ENCODE assay signal across 8 mouse cellular contexts in the genomic region with DNA sequence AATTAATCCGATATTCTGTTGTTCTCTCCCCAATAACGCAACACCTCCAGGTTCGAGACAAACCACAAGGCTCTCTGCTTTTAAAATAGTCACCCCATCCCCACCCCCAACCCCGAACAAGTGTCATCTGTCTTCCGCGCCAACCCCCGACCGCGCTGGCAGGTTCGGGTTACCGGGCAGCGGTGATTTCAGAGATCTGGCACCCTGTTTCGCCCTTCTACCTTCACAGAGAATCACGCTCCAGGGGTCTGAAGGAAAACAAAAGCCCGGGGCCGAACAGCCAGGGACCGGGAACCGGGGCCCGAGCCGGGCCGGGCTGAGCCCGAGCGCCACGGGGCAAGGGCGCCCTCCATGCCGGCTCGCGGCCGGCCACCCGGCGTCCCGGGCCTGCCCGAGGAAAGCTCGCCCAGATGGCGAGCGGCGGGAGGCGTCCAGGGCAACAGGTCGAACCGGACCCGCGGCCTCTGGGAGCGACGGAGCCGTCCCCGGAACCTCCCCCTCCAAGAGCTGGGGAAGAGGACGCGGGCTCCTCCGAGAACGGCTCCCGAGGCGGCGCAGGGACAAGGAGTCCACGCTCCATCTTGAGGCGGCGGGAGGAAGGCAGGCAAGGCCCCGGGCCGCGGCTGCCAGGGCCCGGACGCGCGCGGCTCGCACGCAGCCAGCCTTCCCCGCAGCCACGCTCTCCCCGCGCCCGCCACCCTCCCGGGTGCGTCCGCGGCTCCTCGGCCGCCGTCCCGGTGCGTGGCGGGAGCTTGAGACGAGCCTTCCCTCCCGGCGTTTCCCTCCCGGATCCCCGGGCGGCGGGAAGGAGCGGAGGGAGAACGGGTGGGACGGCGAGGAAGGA. TPM values are rescaled to one million over a fixed set of nuclear protein-coding genes. Genes with fewer than 3 reads are reported as not detected.
A peak's percentile ranks its signal among the peaks of the same experiment; 100 is the strongest.
DNase-seq lines count a peak whose midpoint lies in the region; ATAC-seq and TF ChIP-seq lines count a peak whose summit lies in the region.

No protein-coding gene starts in this region.

- no peak overlapping the region for H3K27ac ChIP-seq in ES-E14 (ENCODE audit: insufficient read depth, low read depth, low read length, poor library complexity, severe bottlenecking)
- peak overlapping the region; percentile 70 for H3K27ac ChIP-seq in bone marrow macrophage, adult 2 months (ENCODE audit: insufficient read depth, low read depth, low read length)
- H3K27ac ChIP-seq in embryonic facial prominence, embryonic 15.5 days (replicated peaks) = peak overlapping the region; percentile 92
- H3K27ac ChIP-seq in heart, embryonic 13.5 days (replicated peaks) = peak overlapping the region; percentile 95
- peak overlapping the region; percentile 96 for H3K27ac ChIP-seq in lung, postnatal 0 days (ENCODE audit: low read length)

- no peaks in the 10 kb centered on the region for H3K27me3 ChIP-seq in embryonic facial prominence, embryonic 15.5 days
- H3K27me3 ChIP-seq in heart, embryonic 13.5 days (replicated peaks) = no peaks in the 10 kb centered on the region
- H3K27me3 ChIP-seq in lung, postnatal 0 days (replicated peaks; ENCODE audit: insufficient read depth, low read length) = no peaks in the 10 kb centered on the region

- H3K9ac ChIP-seq in ES-E14 (ENCODE audit: insufficient read depth, low read depth, low read length, poor library complexity, severe bottlenecking) = peak overlapping the region; percentile 88
- H3K9ac ChIP-seq in embryonic facial prominence, embryonic 15.5 days = peak overlapping the region; percentile 89
- peak overlapping the region; percentile 99 for H3K9ac ChIP-seq in heart, embryonic 13.5 days
- H3K9ac ChIP-seq in lung, postnatal 0 days (replicated peaks; ENCODE audit: low read depth) = peak overlapping the region; percentile 87

- H3K36me3 ChIP-seq in ES-E14 (ENCODE audit: control insufficient read depth, insufficient read depth, low read length, poor library complexity, severe bottlenecking) = no peaks in the 10 kb centered on the region
- no peaks in the 10 kb centered on the region for H3K36me3 ChIP-seq in embryonic facial prominence, embryonic 15.5 days
- H3K36me3 ChIP-seq in heart, embryonic 13.5 days = no peaks in the 10 kb centered on the region
- H3K36me3 ChIP-seq in lung, postnatal 0 days (ENCODE audit: insufficient read depth, low read length) = no peaks in the 10 kb centered on the region

- TF ChIP-seq POLR2A in bone marrow macrophage, adult 2 months (IDR thresholded peaks at IDR 0.05; ENCODE audit: borderline replicate concordance, low read depth, low read length) = no peak

- H3K9me3 ChIP-seq in ES-E14 (ENCODE audit: control insufficient read depth, insufficient read depth, low read depth, low read length) = no peaks in the 10 kb centered on the region
- no peaks in the 10 kb centered on the region for H3K9me3 ChIP-seq in embryonic facial prominence, embryonic 15.5 days (replicated peaks)
- H3K9me3 ChIP-seq in heart, embryonic 13.5 days = no peaks in the 10 kb centered on the region
- no peaks in the 10 kb centered on the region for H3K9me3 ChIP-seq in lung, postnatal 0 days (ENCODE audit: low read length)

- no peak for TF ChIP-seq EP300 in lung, postnatal 0 days (IDR thresholded peaks at IDR 0.05)

- ATAC-seq in embryonic facial prominence, embryonic 15.5 days (ENCODE audit: insufficient number of reproducible peaks, low FRiP score, low TSS enrichment, low read depth) = peak; percentile 64
- peak; percentile 24; the same call in 1 of the 2 replicates for ATAC-seq in heart, embryonic 13.5 days (ENCODE audit: extremely low read depth, insufficient number of reproducible peaks, low FRiP score, low TSS enrichment)
- ATAC-seq in lung, postnatal 0 days = peak; percentile 65

- peak overlapping the region; percentile 79 for H3K4me2 ChIP-seq in embryonic facial prominence, embryonic 15.5 days (replicated peaks)
- H3K4me2 ChIP-seq in heart, embryonic 13.5 days = peak overlapping the region; percentile 87
- H3K4me2 ChIP-seq in lung, postnatal 0 days (replicated peaks; ENCODE audit: low read depth, low read length) = peak overlapping the region; percentile 81

- no peak for TF ChIP-seq CTCF in bone marrow macrophage, adult 2 months (IDR thresholded peaks at IDR 0.05; ENCODE audit: low read depth, low read length)
- no peak for TF ChIP-seq CTCF in lung, postnatal 0 days (IDR thresholded peaks at IDR 0.05)

- no peaks in the 10 kb centered on the region for H3K4me1 ChIP-seq in ES-E14 (ENCODE audit: control insufficient read depth in 2 of 2, insufficient read depth in 2 of 2, low read length in 2 of 2, poor library complexity in 1 of 2)
- H3K4me1 ChIP-seq in bone marrow macrophage, adult 2 months (ENCODE audit: control insufficient read depth, insufficient read depth, low read length) = peaks cover 32% of the 10 kb centered on the region
- peaks cover 21% of the 10 kb centered on the region for H3K4me1 ChIP-seq in embryonic facial prominence, embryonic 15.5 days
- peaks cover 44% of the 10 kb centered on the region for H3K4me1 ChIP-seq in heart, embryonic 13.5 days
- H3K4me1 ChIP-seq in lung, postnatal 0 days (ENCODE audit: insufficient read depth, low read depth, low read length) = peaks cover 18% of the 10 kb centered on the region; the same call in 1 of the 2 replicates

- in situ Hi-C loops in ES-E14 (cut with MboI; ENCODE audit: low sequenced_read_pairs in 2 of 2, unreplicated experiment in 2 of 2) = no loop called here

- under 1% methylated on average over 89 of the region's 92 CpGs for WGBS in embryonic facial prominence, embryonic 15.5 days
- WGBS in heart, embryonic 13.5 days = under 1% methylated on average over 89 of the region's 92 CpGs
- WGBS in lung, postnatal 0 days = 2% methylated on average over 67 of the region's 92 CpGs

- DNase-seq in ES-E14 (ENCODE audit: low read depth, low spot score) = peak; percentile 16
- peak; percentile 75 for DNase-seq in kidney, postnatal 10 days
- DNase-seq in lung, postnatal 0 days (ENCODE audit: low spot score) = peak; percentile 62
- peak; percentile 29 for DNase-seq in retina, postnatal 7 days (ENCODE audit: low read depth, low spot score)
- DNase-seq in thymus, postnatal 36 days = peak; percentile 65 to 66

- peak overlapping the region; percentile 80 to 92 for H3K4me3 ChIP-seq in ES-E14 (ENCODE audit: insufficient read depth in 1 of 2, low read depth in 1 of 2, low read length in 2 of 2, poor library complexity in 1 of 2, severe bottlenecking in 1 of 2)
- peak overlapping the region; percentile 93 for H3K4me3 ChIP-seq in bone marrow macrophage, adult 2 months (ENCODE audit: insufficient read depth, low read length)
- peak overlapping the region; percentile 86 for H3K4me3 ChIP-seq in embryonic facial prominence, embryonic 15.5 days (replicated peaks)
- H3K4me3 ChIP-seq in heart, embryonic 13.5 days = peak overlapping the region; percentile 96
- H3K4me3 ChIP-seq in lung, postnatal 0 days (ENCODE audit: low read depth, low read length) = peak overlapping the region; percentile 90

TF ChIP-seq in ES-E14, 5 proteins besides CTCF, POLR2A, EP300 and RAD21:
- TF ChIP-seq CHD2 (IDR thresholded peaks at IDR 0.05; ENCODE audit: low read depth, low read length) = no peak
- TF ChIP-seq ZC3H11A (IDR thresholded peaks at IDR 0.05; ENCODE audit: borderline replicate concordance, low read depth, low read length) = no peak
- TF ChIP-seq MAFK (IDR thresholded peaks at IDR 0.05; ENCODE audit: insufficient read depth, low read depth, low read length) = no peak
- no peak for TF ChIP-seq ZNF384 (IDR thresholded peaks at IDR 0.05; ENCODE audit: low read depth, low read length)
- TF ChIP-seq HCFC1 (IDR thresholded peaks at IDR 0.05; ENCODE audit: borderline replicate concordance, insufficient read depth, low read length) = no peak

RNA-seq across cellular contexts. Expression of a gene that starts 0.8 kb away (rescaled TPM):
- 10.3 and 11.8 TPM in 2 replicates for total RNA-seq in ES-E14 (2012; rRNA removed)
- polyA plus RNA-seq in bone marrow macrophage, adult 2 months (2012; ENCODE audit: insufficient read depth, insufficient read length, missing spikeins) = 53.6 and 73.6 TPM in 2 replicates
- polyA plus RNA-seq in embryonic facial prominence, embryonic 15.5 days (2015; fragmentation: Nextera tagmentation; extraction: Ambion mirVana) = 43.0 and 44.7 TPM in 2 replicates
- polyA plus RNA-seq in heart, embryonic 13.5 days (2015; fragmentation: Nextera tagmentation; extraction: Ambion mirVana) = 48.0 and 48.9 TPM in 2 replicates
- polyA plus RNA-seq in lung, postnatal 0 days (2015; fragmentation: Nextera tagmentation; extraction: Ambion mirVana) = 38.0 and 43.7 TPM in 2 replicates

RNA-seq across cellular contexts. Expression of a gene that starts 37.3 kb away (rescaled TPM):
- 33.0 and 35.2 TPM in 2 replicates for total RNA-seq in ES-E14 (2012; rRNA removed)
- 92.1 and 95.1 TPM in 2 replicates for polyA plus RNA-seq in bone marrow macrophage, adult 2 months (2012; ENCODE audit: insufficient read depth, insufficient read length, missing spikeins)
- 66.6 and 73.6 TPM in 2 replicates for polyA plus RNA-seq in embryonic facial prominence, embryonic 15.5 days (2015; fragmentation: Nextera tagmentation; extraction: Ambion mirVana)
- 53.4 and 56.1 TPM in 2 replicates for polyA plus RNA-seq in heart, embryonic 13.5 days (2015; fragmentation: Nextera tagmentation; extraction: Ambion mirVana)
- 31.6 and 37.7 TPM in 2 replicates for polyA plus RNA-seq in lung, postnatal 0 days (2015; fragmentation: Nextera tagmentation; extraction: Ambion mirVana)

Comparison
In these comparisons a context has a peak if more than half of its experiments do, and no peak if none do; other contexts are left out.
1. DNase-seq: peak in every context shown above with its lines; median percentile 75 in kidney, postnatal 10 days; 66 in thymus, postnatal 36 days; 62 in lung, postnatal 0 days; 29 in retina, postnatal 7 days; 16 in ES-E14.